In genomic region chr4:24915631-24916030, GRCm38 (mm10) we compare ENCODE assay signal across 35 mouse cellular contexts.
"Had no signal": no experiment of that assay in that cellular context is flagged by ENCODE, and none has a peak within 500 bp of the region (broad histone marks: within the 10 kb centered on the region; RNA-seq: fewer than 3 reads in every experiment).

No protein-coding gene starts in this region.

- DNase-seq: heart, postnatal 10 days; heart, postnatal 14 days; heart, postnatal 36 days; heart, postnatal 4 days; kidney, adult 11 months; kidney, adult 18-20 months; kidney, adult 2 months; kidney, adult 8-10 months; kidney, adult 9 months; kidney, postnatal 10 days; kidney, postnatal 14 days; kidney, postnatal 25 days; kidney, postnatal 36 days; kidney, postnatal 4 days; layer of hippocampus, adult 9-11 months; layer of hippocampus, postnatal 36 days had no signal

- H3K36me3 ChIP-seq: heart, embryonic 12.5 days; heart, embryonic 13.5 days; heart, embryonic 15.5 days; hindbrain, embryonic 10.5 days; hindbrain, embryonic 12.5 days; hindbrain, embryonic 13.5 days; hindbrain, embryonic 15.5 days; intestine, embryonic 15.5 days; kidney, embryonic 15.5 days had no signal

- ATAC-seq: hindbrain, embryonic 16.5 days; hindbrain, postnatal 0 days; inflammation-experienced regulatory T-cells, adult 6 months; intestine, embryonic 15.5 days; intestine, embryonic 16.5 days; intestine, postnatal 0 days had no signal

- H3K4me1 ChIP-seq: heart, embryonic 12.5 days; heart, embryonic 13.5 days; heart, embryonic 15.5 days; hindbrain, embryonic 10.5 days; hindbrain, embryonic 12.5 days; hindbrain, embryonic 13.5 days; hindbrain, embryonic 15.5 days; intestine, embryonic 15.5 days; kidney, embryonic 15.5 days had no signal

- H3K9me3 ChIP-seq: heart, embryonic 12.5 days; heart, embryonic 13.5 days; heart, embryonic 15.5 days; hindbrain, embryonic 10.5 days; hindbrain, embryonic 12.5 days; hindbrain, embryonic 13.5 days; hindbrain, embryonic 15.5 days; intestine, embryonic 15.5 days; kidney, embryonic 15.5 days had no signal

- H3K27me3 ChIP-seq: heart, embryonic 12.5 days; heart, embryonic 13.5 days; heart, embryonic 15.5 days; hindbrain, embryonic 12.5 days; hindbrain, embryonic 13.5 days; hindbrain, embryonic 15.5 days; intestine, embryonic 15.5 days; kidney, embryonic 15.5 days had no signal

- H3K4me2 ChIP-seq: heart, embryonic 11.5 days; heart, embryonic 12.5 days; heart, embryonic 13.5 days; heart, embryonic 15.5 days; hindbrain, embryonic 12.5 days; hindbrain, embryonic 13.5 days; hindbrain, embryonic 14.5 days; hindbrain, embryonic 15.5 days; intestine, embryonic 15.5 days; kidney, embryonic 15.5 days had no signal

- H3K9ac ChIP-seq: heart, embryonic 12.5 days; heart, embryonic 13.5 days; heart, embryonic 15.5 days; hindbrain, embryonic 12.5 days; hindbrain, embryonic 13.5 days; hindbrain, embryonic 14.5 days; hindbrain, embryonic 15.5 days; intestine, embryonic 15.5 days; kidney, embryonic 15.5 days had no signal

- H3K4me3 ChIP-seq: heart, embryonic 12.5 days; heart, embryonic 13.5 days; heart, embryonic 15.5 days; hindbrain, embryonic 10.5 days; hindbrain, embryonic 12.5 days; hindbrain, embryonic 13.5 days; hindbrain, embryonic 15.5 days; intestine, embryonic 15.5 days; kidney, embryonic 15.5 days; layer of hippocampus, adult 2 months; left cerebral cortex, adult 2 months had no signal

- H3K27ac ChIP-seq: heart, embryonic 13.5 days; heart, embryonic 15.5 days; hindbrain, embryonic 10.5 days; hindbrain, embryonic 12.5 days; hindbrain, embryonic 13.5 days; hindbrain, embryonic 14.5 days; hindbrain, embryonic 15.5 days; hindbrain, postnatal 0 days; intestine, embryonic 15.5 days; kidney, embryonic 15.5 days; kidney, postnatal 0 days; layer of hippocampus, adult 2 months; left cerebral cortex, adult 2 months had no signal
